Mouse (Mus musculus) forebrain, embryonic 15.5 days (tissue): ENCODE results near the gene Ispd. TPM values are rescaled to one million over a fixed set of nuclear protein-coding genes. Genes with fewer than 3 reads are reported as not detected.

Source experiments
- ATAC-seq: fragments of 200-750 bp; cut with Nextera tagmentation; replicated peaks from 2 replicates; pipeline ENCODE4 v1.8.0; 2017; ENCODE audit warnings: mild to moderate bottlenecking, moderate TSS enrichment, moderate library complexity
- H3K27ac ChIP-seq: fragments of 300-500 bp; sonication (generic); replicated peaks from 2 replicates; pipeline ENCODE4 v1.5.1; 2015; ENCODE audit warnings: mild to moderate bottlenecking, inconsistent platforms
- H3K27me3 ChIP-seq: fragments of 300-500 bp; sonication (generic); 2 replicates; pipeline ENCODE4 v1.6.1; 2015; ENCODE audit warnings: inconsistent platforms
- H3K36me3 ChIP-seq: fragments of 300-500 bp; sonication (generic); 2 replicates; pipeline ENCODE4 v1.6.1; 2015; ENCODE audit warnings: mild to moderate bottlenecking, inconsistent platforms
- H3K4me1 ChIP-seq: fragments of 300-500 bp; sonication (generic); 2 replicates; pipeline ENCODE4 v1.6.1; 2015; ENCODE audit warnings: inconsistent platforms
- H3K4me2 ChIP-seq: fragments of 300-500 bp; sonication (generic); replicated peaks from 2 replicates; pipeline ENCODE4 v1.6.1; 2015; ENCODE audit warnings: mild to moderate bottlenecking, inconsistent platforms
- H3K4me3 ChIP-seq: fragments of 300-500 bp; sonication (generic); 2 replicates; pipeline ENCODE4 v1.5.1; 2015; ENCODE audit warnings: mild to moderate bottlenecking, inconsistent platforms
- H3K9ac ChIP-seq: fragments of 300-500 bp; sonication (generic); replicated peaks from 2 replicates; pipeline ENCODE4 v1.6.1; 2015; ENCODE audit warnings: mild to moderate bottlenecking, inconsistent platforms
- H3K9me3 ChIP-seq: fragments of 300-500 bp; sonication (generic); 2 replicates; pipeline ENCODE4 v1.6.1; 2016; ENCODE audit warnings: inconsistent platforms
- WGBS: fragments of 180-500 bp; shearing (Covaris S2); methylation state at CpG from one replicate; pipeline ENCODE4 v1.1.7; 2015; ENCODE audit warnings: mixed read lengths; 5-methylcytosine and 5-hydroxymethylcytosine counted together
- polyA plus RNA-seq: library from polyadenylated mRNA; unstranded; fragments of >200 nt; fragmentation: Nextera tagmentation; extraction: Ambion mirVana; gene quantifications from 2 replicates; pipeline ENCODE4 v1.2.1, GENCODE M21; 2015

The Ispd gene
- polyA plus RNA-seq, 1 experiment from 2014 or later: 8.6 TPM

DNA sequence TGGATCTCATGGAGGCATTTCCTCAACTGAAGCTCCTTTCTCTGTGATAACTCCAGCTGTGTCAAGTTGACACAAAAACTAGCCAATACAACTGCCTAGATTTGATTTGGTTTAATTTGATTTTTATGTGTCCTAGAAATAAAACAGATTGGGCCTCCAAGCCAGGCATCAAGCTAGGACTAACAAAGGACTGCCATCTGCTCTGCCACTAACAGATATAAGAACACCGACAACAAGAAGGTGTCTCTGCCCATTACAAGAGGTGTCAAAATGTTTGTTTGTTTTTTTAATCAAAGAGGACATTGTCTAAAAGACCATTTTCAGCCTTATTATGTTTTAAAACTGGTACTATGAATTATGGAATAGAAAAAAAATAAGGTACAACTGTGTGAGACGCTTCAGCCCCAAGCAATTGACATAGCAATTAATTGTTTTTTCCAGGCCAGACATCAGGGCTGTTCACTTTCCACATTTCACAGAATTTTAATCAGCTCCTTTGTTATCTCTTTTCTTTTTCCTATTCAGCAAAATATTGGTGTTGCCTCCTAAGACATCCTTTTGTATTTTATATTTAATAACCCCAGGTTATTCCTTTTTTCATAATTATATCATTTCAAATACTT, 299.7 kb downstream of the Ispd start:
- WGBS: 46% methylated on average over 2 of the region's 2 CpGs
- no peak overlapping the region for H3K9ac ChIP-seq
- H3K4me2 ChIP-seq: no peak overlapping the region
- H3K9me3 ChIP-seq: no peaks in the 10 kb centered on the region
- ATAC-seq: peak; percentile 64; the same call in 1 of the 2 replicates
- no peak overlapping the region for H3K4me3 ChIP-seq
- no peak overlapping the region for H3K27ac ChIP-seq
- H3K4me1 ChIP-seq: no peaks in the 10 kb centered on the region
- no peaks in the 10 kb centered on the region for H3K27me3 ChIP-seq
- H3K36me3 ChIP-seq: no peaks in the 10 kb centered on the region

DNA sequence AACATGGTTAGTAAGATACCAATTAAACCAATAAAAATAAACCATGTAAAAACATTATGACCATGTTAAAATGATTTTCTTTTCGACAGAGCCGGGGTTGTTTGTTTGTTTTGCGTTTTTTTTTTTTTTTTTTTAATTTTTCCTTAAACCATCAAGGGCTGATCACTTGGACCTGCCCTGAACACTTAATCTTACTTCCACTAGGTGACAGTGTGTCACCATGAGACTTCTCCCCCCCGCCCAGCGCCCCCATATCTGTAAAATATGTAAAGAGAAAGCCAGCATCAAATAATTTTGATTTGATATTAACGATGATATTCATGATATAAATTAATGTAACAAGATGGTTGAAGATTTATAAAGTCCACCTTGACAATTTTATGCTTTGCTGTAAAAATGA, 300.5 kb downstream of the Ispd start:
- no peaks in the 10 kb centered on the region for H3K27me3 ChIP-seq
- H3K4me2 ChIP-seq: no peak overlapping the region
- 87% methylated on average over 6 of the region's 6 CpGs for WGBS
- H3K9ac ChIP-seq: no peak overlapping the region
- no peaks in the 10 kb centered on the region for H3K4me1 ChIP-seq
- H3K36me3 ChIP-seq: no peaks in the 10 kb centered on the region
- ATAC-seq: no peak
- H3K9me3 ChIP-seq: no peaks in the 10 kb centered on the region
- no peak overlapping the region for H3K4me3 ChIP-seq
- H3K27ac ChIP-seq: no peak overlapping the region

DNA sequence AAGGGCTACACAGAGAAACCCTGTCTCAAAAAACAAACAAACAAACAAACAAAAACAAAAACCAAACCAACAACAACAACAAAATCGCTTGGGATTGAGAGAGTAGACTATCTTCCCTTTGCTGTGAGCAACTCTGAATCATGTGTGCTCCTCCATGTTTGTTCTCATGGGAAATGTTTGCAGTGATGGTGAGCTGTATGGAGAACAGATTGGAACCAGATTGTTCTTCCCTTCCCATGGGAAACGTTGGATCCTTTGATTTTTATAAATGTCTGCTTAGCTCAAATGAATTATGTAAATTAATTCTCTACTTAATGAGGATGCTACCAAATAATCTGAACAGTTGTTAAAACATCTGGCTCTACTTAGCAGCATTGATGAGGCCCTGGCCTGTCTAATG, 312.8 kb downstream of the Ispd start:
- Histone ChIP-seq H3K9me3 (no peaks in the 10 kb centered on the region), H3K4me1 (no peaks in the 10 kb centered on the region), H3K27ac (no peak overlapping the region), H3K9ac (no peak overlapping the region), H3K4me3 (no peak overlapping the region), H3K36me3 (no peaks in the 10 kb centered on the region), H3K27me3 (no peaks in the 10 kb centered on the region), H3K4me2 (no peak overlapping the region)
- ATAC-seq: no peak
- WGBS: 65% methylated on average over 2 of the region's 2 CpGs

DNA sequence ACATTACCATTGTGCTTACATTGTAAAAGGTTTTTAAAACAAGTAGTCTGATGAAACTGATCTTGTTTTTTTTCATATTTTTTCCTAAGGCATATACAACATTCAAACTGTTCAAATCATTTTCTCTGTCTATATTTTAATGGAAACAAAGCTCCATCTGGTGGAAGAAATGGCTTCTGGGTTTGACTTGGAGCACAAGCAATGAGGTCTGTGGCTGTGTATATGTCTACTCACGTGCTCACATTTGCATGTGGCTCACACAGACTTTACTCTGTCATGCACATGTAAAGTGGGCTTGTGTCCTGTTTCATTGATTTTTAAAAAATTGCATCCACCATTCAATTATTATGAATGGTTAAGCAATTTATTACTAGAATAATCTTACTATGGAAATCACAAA, 323.1 kb downstream of the Ispd start:
- Histone ChIP-seq H3K4me2 (no peak overlapping the region), H3K27me3 (no peaks in the 10 kb centered on the region), H3K9ac (no peak overlapping the region), H3K27ac (no peak overlapping the region), H3K4me1 (no peaks in the 10 kb centered on the region), H3K36me3 (no peaks in the 10 kb centered on the region), H3K9me3 (no peaks in the 10 kb centered on the region), H3K4me3 (no peak overlapping the region)
- peak; percentile 78 for ATAC-seq
- 54% methylated on average over 1 of the region's 1 CpGs for WGBS

DNA sequence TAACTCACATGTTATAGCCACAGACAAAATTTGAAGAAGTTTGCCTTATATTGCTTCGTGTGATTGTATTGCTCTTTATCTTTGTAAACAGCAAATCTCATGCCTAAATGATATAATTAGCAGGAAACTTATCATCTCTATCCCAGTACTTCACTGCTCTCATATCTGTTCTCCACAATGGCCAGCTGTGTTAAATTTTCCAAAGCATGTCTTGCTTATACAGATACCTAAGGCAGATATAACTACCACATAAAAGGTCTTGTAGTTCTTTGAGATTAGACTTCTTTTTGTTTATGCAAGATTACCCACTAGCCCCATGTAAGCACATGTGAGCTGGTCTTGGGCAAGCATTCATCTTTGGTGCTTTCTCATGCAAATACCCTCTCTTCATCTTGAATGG, 327.6 kb downstream of the Ispd start:
- no peak overlapping the region for H3K4me3 ChIP-seq
- H3K27ac ChIP-seq: no peak overlapping the region
- no peaks in the 10 kb centered on the region for H3K36me3 ChIP-seq
- no peaks in the 10 kb centered on the region for H3K4me1 ChIP-seq
- H3K27me3 ChIP-seq: no peaks in the 10 kb centered on the region
- ATAC-seq: no peak
- H3K9ac ChIP-seq: no peak overlapping the region
- no peak overlapping the region for H3K4me2 ChIP-seq
- 75% methylated on average over 1 of the region's 1 CpGs for WGBS
- no peaks in the 10 kb centered on the region for H3K9me3 ChIP-seq

DNA sequence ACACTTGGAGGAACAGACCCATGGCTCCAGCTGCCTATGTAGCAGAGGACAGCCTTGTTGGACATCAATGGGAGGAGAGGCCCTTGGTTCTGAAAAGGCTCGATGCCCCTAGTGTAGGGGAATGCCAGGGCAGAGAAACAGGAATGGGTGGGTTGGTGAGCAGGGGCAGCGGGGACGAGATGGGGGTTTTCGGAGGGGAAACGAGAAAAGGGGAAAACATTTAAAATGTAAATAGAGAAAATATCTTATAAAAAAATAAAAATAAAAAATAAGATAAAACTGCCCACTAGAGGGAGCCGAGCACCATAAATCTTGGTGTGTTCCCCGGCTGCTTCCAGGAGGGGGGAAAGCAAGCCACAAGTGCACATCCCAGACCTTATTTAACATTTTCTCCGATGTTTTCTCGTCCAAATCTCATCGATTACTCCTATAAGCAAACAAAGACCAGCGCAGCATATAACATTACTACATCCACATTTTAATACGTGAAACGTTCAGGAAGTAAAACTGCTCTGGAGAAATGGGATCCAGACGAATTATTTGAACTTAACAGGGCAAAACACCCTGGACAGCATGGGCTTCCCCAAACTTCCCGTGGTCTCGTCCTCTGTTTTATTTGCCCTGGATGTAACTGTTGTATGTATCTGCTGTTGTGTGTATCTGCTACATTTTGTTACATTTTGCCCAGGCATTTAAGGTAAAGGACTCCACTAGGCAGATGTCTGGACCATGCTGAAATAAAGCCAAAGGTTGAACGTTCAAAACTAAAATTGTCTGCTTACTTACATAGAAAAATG, 332.8 kb downstream of the Ispd start:
- Histone ChIP-seq H3K9me3 (no peaks in the 10 kb centered on the region), H3K36me3 (no peaks in the 10 kb centered on the region), H3K4me2 (peak overlapping the region; percentile 39), H3K4me3 (peak overlapping the region; percentile 19; the same call in 1 of the 2 replicates), H3K27ac (no peak overlapping the region), H3K27me3 (no peaks in the 10 kb centered on the region), H3K9ac (no peak overlapping the region), H3K4me1 (peaks cover 4% of the 10 kb centered on the region)
- 26% methylated on average over 17 of the region's 17 CpGs for WGBS
- peak; percentile 80 for ATAC-seq

DNA sequence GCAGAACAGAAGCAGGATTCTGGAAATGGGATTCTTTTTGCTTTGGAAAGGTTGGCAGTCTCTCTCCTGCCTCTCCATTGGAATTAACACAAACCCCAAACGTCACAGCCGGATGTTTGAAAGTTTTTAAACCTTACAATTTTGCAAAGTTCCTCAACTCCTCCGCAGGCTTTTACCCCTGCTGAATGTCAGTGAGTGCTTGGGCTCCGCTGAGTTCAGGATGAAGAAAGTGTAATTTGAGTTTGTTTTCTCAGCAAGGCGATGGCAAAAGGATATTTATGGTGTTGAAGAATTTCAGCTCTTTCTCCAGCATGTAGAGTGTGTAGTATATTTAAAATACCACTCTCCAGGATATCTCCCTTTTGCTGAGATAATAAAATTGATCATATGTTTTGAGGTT, 336.3 kb downstream of the Ispd start:
- Histone ChIP-seq H3K4me3 (no peak overlapping the region), H3K4me1 (peaks cover 14% of the 10 kb centered on the region), H3K36me3 (no peaks in the 10 kb centered on the region), H3K9me3 (no peaks in the 10 kb centered on the region), H3K4me2 (no peak overlapping the region), H3K9ac (no peak overlapping the region), H3K27me3 (no peaks in the 10 kb centered on the region), H3K27ac (no peak overlapping the region)
- no peak for ATAC-seq
- WGBS: 65% methylated on average over 5 of the region's 5 CpGs

DNA sequence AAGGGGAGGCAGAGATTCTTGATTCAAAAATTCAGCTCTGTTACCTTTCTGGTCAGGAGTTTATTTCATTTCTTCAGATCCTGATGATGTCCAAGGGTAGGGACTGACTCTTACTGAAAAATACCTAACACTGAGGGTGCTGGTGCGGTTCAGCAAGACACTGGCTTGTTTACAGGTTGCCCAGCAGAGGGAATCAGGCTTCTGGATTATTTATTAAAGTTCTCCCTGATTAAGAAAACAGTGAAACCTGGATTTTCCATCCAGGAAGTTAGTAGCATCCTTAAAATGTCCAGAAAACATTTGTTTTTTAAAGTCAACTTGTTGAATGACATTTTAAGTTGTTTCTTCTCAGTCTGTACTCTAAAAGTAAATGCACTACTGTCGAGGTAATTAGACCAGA, 337.2 kb downstream of the Ispd start:
- H3K27ac ChIP-seq: no peak overlapping the region
- H3K36me3 ChIP-seq: no peaks in the 10 kb centered on the region
- H3K9me3 ChIP-seq: no peaks in the 10 kb centered on the region
- no peak overlapping the region for H3K9ac ChIP-seq
- WGBS: 71% methylated on average over 2 of the region's 2 CpGs
- H3K4me3 ChIP-seq: no peak overlapping the region
- H3K4me1 ChIP-seq: peaks cover 14% of the 10 kb centered on the region
- ATAC-seq: no peak
- H3K27me3 ChIP-seq: no peaks in the 10 kb centered on the region
- no peak overlapping the region for H3K4me2 ChIP-seq

DNA sequence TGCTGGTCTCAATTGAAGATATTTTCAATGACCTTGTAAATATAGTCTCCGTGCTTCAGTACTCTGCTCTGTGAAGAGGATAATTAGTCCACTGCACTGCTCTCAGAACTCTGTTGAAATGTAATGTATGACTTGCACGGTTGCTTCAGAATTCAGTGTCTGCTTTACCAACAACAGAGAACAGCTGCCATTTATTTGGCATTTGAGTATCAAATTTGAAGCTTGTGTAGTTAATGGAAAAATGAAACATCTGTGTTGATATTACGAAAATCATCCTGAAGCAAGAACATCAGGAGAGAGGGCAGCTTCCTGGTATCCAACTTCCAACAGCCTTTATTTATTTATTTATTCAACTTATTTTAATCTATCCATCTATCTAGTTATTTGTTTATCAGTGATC, 337.8 kb downstream of the Ispd start:
- 61% methylated on average over 3 of the region's 3 CpGs for WGBS
- ATAC-seq: no peak
- no peak overlapping the region for H3K27ac ChIP-seq

DNA sequence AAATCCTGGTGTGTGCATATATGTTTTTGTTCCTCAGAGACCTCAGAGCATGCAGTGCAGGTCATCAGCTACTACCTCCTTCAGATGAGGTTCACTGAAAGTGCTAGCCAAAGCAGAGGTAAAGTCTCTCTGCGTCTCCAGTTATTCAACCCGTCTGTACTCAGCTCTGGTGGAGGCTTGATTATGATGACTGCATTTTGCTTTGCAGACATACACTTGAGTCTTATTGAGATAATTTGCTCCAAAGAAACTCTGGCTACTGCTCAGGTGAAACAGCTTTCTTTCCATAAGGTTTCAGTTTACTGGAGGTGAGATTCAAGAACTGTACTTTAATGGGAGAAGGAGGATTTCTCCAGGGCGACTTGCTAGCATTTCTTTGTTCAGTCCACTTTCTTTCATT, 339.5 kb downstream of the Ispd start:
- Histone ChIP-seq H3K27ac (no peak overlapping the region), H3K9ac (no peak overlapping the region), H3K4me2 (no peak overlapping the region), H3K4me3 (no peak overlapping the region), H3K27me3 (no peaks in the 10 kb centered on the region), H3K36me3 (no peaks in the 10 kb centered on the region), H3K9me3 (no peaks in the 10 kb centered on the region), H3K4me1 (peaks cover 10% of the 10 kb centered on the region)
- 60% methylated on average over 3 of the region's 3 CpGs for WGBS
- no peak for ATAC-seq

More for the DNA sequence above, 337.8 kb downstream of the Ispd start:
- Histone ChIP-seq H3K36me3 (no peaks in the 10 kb centered on the region), H3K9ac (no peak overlapping the region), H3K4me1 (peaks cover 14% of the 10 kb centered on the region), H3K9me3 (no peaks in the 10 kb centered on the region), H3K27me3 (no peaks in the 10 kb centered on the region), H3K4me2 (no peak overlapping the region), H3K4me3 (no peak overlapping the region)

DNA sequence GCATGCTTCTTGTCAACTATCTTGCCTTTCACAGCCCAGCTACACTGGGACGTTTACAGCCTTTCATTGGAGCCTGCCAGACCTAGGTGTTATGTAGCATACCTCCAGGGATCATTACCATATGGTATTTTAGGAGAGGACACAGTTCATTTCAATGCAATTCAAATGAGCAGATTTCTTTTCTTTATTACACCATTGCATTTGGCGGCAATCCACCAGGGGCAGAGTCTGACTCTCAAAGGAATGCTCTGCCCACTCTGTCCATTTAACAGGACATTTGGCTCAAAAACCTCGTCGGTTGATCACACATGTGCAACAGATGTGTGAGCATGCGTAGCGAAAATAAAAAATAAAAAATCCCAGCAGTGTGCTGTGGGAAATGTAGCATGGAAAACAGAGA, 340.0 kb downstream of the Ispd start:
- Histone ChIP-seq H3K9me3 (no peaks in the 10 kb centered on the region), H3K4me1 (peaks cover 10% of the 10 kb centered on the region), H3K36me3 (no peaks in the 10 kb centered on the region), H3K27me3 (no peaks in the 10 kb centered on the region), H3K4me3 (no peak overlapping the region), H3K9ac (no peak overlapping the region), H3K27ac (no peak overlapping the region), H3K4me2 (0 out of 2 replicates have a peak overlapping the region, but pooled peaks have one; percentile 5)
- peak; percentile 85 for ATAC-seq
- 28% methylated on average over 6 of the region's 6 CpGs for WGBS

DNA sequence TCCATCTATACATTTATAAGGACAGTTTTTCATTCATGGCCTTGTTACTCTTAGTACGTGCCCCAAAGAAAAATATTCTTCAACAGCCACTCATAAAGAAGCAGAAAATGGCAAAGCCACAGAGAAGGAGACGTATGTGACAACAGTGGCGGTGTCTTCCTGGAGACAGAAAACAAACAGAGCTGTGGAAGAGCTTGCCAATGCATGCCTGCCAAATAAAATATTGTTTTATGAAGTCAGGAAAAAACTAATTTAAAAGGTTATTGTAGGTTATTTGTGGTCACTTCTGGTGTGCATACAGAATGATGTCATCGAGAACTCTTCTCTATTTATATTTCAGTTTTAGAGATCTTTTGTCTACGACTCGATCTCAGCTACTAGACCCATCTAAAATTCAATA, 341.5 kb downstream of the Ispd start:
- no peak for ATAC-seq
- no peak overlapping the region for H3K4me2 ChIP-seq
- H3K4me1 ChIP-seq: peaks cover 10% of the 10 kb centered on the region
- H3K9ac ChIP-seq: no peak overlapping the region
- 84% methylated on average over 6 of the region's 6 CpGs for WGBS
- no peaks in the 10 kb centered on the region for H3K36me3 ChIP-seq
- no peaks in the 10 kb centered on the region for H3K27me3 ChIP-seq
- H3K9me3 ChIP-seq: no peaks in the 10 kb centered on the region
- no peak overlapping the region for H3K27ac ChIP-seq
- H3K4me3 ChIP-seq: no peak overlapping the region
